Mouse (Mus musculus) gastrocnemius, adult 2 months (tissue): Measurements from ENCODE around the gene Grtp1. TPM values are rescaled to one million over a fixed set of nuclear protein-coding genes. Genes with fewer than 3 reads are reported as not detected.
A peak's percentile ranks its signal among the peaks of the same experiment; 100 is the strongest.

Experiments used
- DNase-seq: peaks from one replicate; pipeline ENCODE4 v3.0.0; 2022
- H3K27ac ChIP-seq: fragments of 200-600 bp; 2 replicates; pipeline ENCODE4 v1.8.1; 2022; ENCODE audit warnings: mild to moderate bottlenecking
- H3K4me3 ChIP-seq: fragments of 200-600 bp; 2 replicates; pipeline ENCODE4 v1.8.1; 2022; ENCODE audit warnings: mild to moderate bottlenecking, moderate library complexity
- CTCF ChIP-seq: fragments of 200-600 bp; IDR thresholded peaks from 2 replicates; pipeline ENCODE4 v1.8.1; 2022; ENCODE audit warnings: antibody characterized with exemption, mild to moderate bottlenecking, moderate library complexity
- intact Hi-C: fragments of 180-260 bp; cut with DNase I; formaldehyde crosslinking; loops from one replicate; pipeline ENCODE4 v1.15.1; 2025
- long read RNA-seq, 2 experiments: library from polyadenylated mRNA; stranded (forward); transcript quantifications; one replicate each; pipeline ENCODE4 v2.0.0; 2021
- total RNA-seq, 2 experiments: library from RNA; stranded (reverse); gene quantifications; 2 replicates each; pipeline ENCODE4 v1.2.3; 2021

The Grtp1 gene
- total RNA-seq: 10 to 100 TPM in 1 of 2 experiments, 1 to 10 TPM in 1; 9.7 to 20.6 TPM
- long read RNA-seq, experiment 1, partial matches to known transcripts: 1 of 21 reads
- long read RNA-seq, experiment 1, other reads (novel, unspliced or antisense): 17 of 21 reads
- long read RNA-seq, experiment 2, partial matches to known transcripts: 1 of 11 reads
- long read RNA-seq, experiment 2, other reads (novel, unspliced or antisense): 10 of 11 reads

- peak; percentile 83 for DNase-seq
- H3K4me3 ChIP-seq: peak within 1 kb of the TSS; percentile 92
- intact Hi-C loops: no loop called here
- H3K27ac ChIP-seq: peak within 1 kb of the TSS; percentile 79
- no peak for TF ChIP-seq CTCF
Measured at GRCm38 (mm10) chr8:13200301-13201012, at the start of gene Grtp1. Grtp1 (minus strand) TSS chr8:13200620.

DNA sequence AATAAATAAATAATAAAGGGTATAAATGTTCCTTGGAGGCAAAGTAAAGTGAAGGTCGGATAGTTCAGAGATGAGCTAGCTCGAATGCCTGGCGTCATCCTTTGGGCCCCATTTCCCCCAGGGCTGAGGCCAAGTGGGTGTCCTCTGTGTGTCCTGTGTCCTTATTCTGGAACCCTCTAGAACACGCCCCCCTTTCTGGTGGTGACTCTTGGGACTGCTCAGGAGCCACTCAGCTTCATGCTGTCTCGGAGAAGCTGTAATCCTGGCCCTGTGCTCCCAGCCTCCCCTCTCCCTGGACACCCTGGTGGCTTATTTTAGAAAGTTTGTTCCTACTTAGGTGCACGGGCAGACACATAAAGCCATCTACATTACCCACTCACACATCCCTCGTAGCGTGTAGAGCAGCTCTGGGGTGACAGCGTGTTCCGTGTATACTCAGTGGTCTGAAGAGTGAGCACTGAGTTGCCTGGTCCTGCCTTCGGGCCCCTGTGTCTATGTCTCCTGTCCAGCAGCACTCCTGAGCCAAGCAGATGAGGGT is 44.0 kb upstream of the Grtp1 start:
- H3K27ac ChIP-seq: peak overlapping the region; percentile 49
- no peak overlapping the region for H3K4me3 ChIP-seq
- intact Hi-C loops: no loop called here
- peak; percentile 35 for DNase-seq
- TF ChIP-seq CTCF: no peak

GRCm38 (mm10) chr8:13242985-13243870 is 42.8 kb upstream of the Grtp1 start:
- DNase-seq: peak; percentile 66
- intact Hi-C loops: no loop called here
- Histone ChIP-seq H3K4me3 (no peak overlapping the region; the same call in 1 of the 2 replicates), H3K27ac (peak overlapping the region; percentile 49)
- no peak for TF ChIP-seq CTCF

GRCm38 (mm10) chr8:13240691-13241090 is 40.3 kb upstream of the Grtp1 start:
- intact Hi-C loops: no loop called here
- Histone ChIP-seq H3K4me3 (no peak overlapping the region), H3K27ac (peak overlapping the region; percentile 49; the same call in 1 of the 2 replicates)
- no peak for DNase-seq
- TF ChIP-seq CTCF: no peak

- peak; percentile 11 for DNase-seq
- Histone ChIP-seq H3K4me3 (no peak overlapping the region), H3K27ac (no peak overlapping the region)
- intact Hi-C loops: no loop called here
- no peak for TF ChIP-seq CTCF
Measured at GRCm38 (mm10) chr8:13240055-13240454, 39.6 kb upstream of the Grtp1 start.

DNA sequence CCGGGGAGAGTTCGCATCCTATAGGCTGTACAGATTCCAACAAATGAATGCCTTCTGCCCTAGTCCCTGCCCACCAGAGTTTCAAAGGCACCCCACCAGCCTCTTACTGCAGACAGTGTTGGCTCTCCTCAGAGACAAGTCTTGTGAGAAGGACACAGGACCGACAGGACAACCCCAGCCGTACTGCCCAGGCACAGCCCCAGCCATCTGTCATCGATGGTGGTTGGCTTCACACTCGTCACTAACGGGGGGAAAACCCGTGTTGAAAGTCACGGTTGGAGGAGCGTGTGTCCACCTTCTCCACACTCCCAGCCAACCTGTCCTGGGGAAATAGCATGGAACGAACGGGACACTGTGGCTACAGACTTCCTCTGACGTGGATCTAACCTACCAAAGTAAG is 34.4 kb upstream of the Grtp1 start:
- no peak overlapping the region for H3K4me3 ChIP-seq
- no peak overlapping the region for H3K27ac ChIP-seq
- intact Hi-C loops: no loop called here
- TF ChIP-seq CTCF: no peak
- DNase-seq: peak; percentile 13

DNA sequence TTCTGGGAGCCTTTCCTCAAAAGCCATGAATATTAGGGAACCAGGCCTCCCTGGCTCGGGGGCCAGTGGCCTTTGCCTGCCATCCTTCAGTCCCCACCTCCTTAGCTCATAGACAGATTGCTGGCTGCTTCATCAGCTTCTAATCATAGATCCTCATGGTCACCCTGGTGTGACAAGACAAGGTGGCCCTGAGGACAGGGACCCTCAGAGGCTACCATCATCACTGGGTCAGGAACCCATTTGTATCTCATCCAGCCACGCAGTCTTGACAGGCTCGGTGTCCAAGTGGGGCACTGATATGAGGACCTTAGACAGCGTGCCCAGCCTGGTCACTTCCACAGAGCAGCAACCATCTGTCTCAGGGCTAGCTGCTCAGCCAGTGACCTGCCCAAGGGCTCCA is 30.1 kb upstream of the Grtp1 start:
- intact Hi-C loops: no loop called here
- Histone ChIP-seq H3K4me3 (no peak overlapping the region), H3K27ac (peak overlapping the region; percentile 71)
- peak; percentile 20 for DNase-seq
- no peak for TF ChIP-seq CTCF

DNA sequence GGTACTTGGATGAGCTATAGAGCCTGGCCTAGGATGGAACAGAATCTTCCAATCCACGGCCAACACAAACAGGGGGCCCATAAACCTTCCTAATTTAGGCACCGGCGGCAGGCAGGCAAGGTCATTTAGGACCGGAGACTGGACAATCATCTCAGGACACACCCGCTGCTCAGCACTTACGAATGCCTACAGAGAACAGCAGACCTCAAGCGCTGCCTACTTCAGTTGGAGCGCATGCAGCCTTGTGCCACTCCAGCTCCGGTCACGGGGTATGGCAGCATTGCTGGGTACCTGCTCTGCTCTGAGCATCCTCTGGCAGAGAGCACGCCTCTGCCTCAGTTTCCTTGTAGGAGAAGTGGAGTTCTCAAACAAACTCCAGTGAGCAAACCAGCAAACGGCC is 29.4 kb upstream of the Grtp1 start:
- no peak for TF ChIP-seq CTCF
- intact Hi-C loops: no loop called here
- peak overlapping the region; percentile 71 for H3K27ac ChIP-seq
- H3K4me3 ChIP-seq: no peak overlapping the region
- DNase-seq: peak; percentile 49

DNA sequence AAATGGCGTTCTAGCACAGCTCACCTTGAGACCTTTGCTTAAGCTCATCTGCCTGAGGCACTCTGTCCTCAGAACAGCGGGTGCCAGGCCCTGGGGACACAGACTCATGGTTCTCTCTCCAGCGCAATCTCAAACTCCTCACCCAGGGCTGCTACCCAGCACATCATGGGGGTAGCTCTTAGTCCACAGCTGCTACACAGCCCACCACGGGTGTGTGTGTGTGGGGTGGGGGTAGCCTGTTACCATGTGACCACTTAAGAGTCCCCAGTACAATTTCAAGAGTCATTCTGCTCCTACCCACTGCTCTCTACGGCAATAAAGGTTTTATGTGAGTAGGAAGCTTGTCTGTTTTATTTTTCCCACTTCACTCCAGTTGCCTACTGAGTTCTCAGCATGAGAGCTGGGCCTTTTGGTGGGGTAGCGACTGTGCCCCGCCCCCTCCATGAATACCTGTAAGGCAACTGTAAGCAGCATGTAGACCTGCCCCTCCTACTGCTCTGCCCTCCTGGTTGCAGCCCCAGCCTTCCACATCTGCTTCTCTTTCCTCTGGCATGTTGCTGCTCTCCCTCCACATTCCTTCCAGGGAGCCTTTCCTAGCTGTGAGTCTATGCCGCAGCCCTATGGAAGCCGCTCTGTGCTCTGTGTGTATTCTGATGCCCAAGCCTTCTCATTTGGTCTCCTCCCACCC is 28.6 kb upstream of the Grtp1 start:
- DNase-seq: peak; percentile 17
- peak overlapping the region; percentile 71 for H3K27ac ChIP-seq
- H3K4me3 ChIP-seq: no peak overlapping the region
- TF ChIP-seq CTCF: no peak
- intact Hi-C loops: no loop called here

- intact Hi-C loops: no loop called here
- Histone ChIP-seq H3K27ac (peak overlapping the region; percentile 71), H3K4me3 (no peak overlapping the region; the same call in 1 of the 2 replicates)
- DNase-seq: peak; percentile 37
- no peak for TF ChIP-seq CTCF
Measured at GRCm38 (mm10) chr8:13227184-13227583, 26.8 kb upstream of the Grtp1 start.

DNA sequence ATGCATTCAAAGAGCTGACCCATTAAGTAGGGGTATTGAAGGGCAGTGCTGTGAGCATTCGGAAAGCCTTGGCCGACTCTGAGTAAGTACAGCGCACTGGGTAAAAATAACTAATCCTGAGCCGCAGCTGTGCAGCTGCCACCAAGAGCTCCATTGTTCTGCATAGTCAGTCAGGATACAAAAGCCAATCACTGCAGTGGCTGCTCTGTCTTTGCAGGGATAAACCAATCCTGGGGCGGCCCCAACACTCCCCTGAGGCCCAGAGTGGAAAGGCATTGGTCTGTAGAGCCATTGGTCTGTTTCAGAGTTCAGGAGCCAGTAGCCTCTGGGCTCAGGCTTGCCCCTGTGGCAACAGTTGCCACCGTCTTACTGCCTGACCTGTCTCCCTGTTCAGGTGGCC is 25.9 kb upstream of the Grtp1 start:
- peak overlapping the region; percentile 71 for H3K27ac ChIP-seq
- no peak for TF ChIP-seq CTCF
- no peak overlapping the region for H3K4me3 ChIP-seq
- DNase-seq: peak; percentile 27
- intact Hi-C loops: no loop called here

DNA sequence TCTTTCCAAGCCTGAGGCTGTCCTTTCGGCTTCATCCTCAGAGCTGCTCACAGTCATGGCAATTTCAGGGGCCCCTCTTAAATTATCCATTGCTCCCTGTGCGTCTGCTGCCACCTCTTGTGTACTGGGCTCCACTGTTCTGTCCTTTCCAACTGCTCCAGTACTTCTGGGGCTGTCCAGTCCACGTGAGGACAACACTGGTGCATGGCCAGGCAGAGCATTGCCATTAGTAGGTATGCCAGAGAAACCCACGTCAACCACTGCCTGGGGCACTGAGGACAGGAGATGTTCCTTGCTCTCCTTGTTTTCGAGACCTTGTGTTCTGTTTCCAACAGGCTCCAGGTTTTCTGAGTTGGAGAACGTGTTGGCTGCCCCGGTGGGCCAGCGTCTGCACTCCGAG is 24.0 kb upstream of the Grtp1 start:
- intact Hi-C loops: no loop called here
- TF ChIP-seq CTCF: no peak

More for the DNA sequence above, 24.0 kb upstream of the Grtp1 start:
- DNase-seq: peak; percentile 17
- Histone ChIP-seq H3K4me3 (no peak overlapping the region), H3K27ac (no peak overlapping the region)
